Mouse (Mus musculus) small intestine, adult 2 months (tissue): ENCODE data around the gene Ugcg. TPM values are rescaled to one million over a fixed set of nuclear protein-coding genes. Genes with fewer than 3 reads are reported as not detected.

Experiments used
- H3K27ac ChIP-seq: fragments of 200-500 bp; 2 replicates; pipeline ENCODE4 v1.5.1; 2012; ENCODE audit warnings: low read depth, low read length, control low read depth, inconsistent platforms; ENCODE audit not compliant: insufficient read depth
- H3K27me3 ChIP-seq: fragments of 200-500 bp; 2 replicates; pipeline ENCODE4 v1.6.1; 2012; ENCODE audit warnings: mild to moderate bottlenecking, moderate library complexity, low read length, inconsistent platforms; ENCODE audit not compliant: control insufficient read depth, insufficient read depth
- H3K36me3 ChIP-seq: fragments of 200-500 bp; 2 replicates; pipeline ENCODE4 v1.6.1; 2012; ENCODE audit warnings: mild to moderate bottlenecking, low read length, control low read depth, inconsistent platforms; ENCODE audit not compliant: control insufficient read depth, insufficient read depth
- H3K4me1 ChIP-seq: fragments of 200-500 bp; 2 replicates; pipeline ENCODE4 v1.6.1; 2012; ENCODE audit warnings: low read length, inconsistent platforms, mixed read lengths; ENCODE audit not compliant: control insufficient read depth, insufficient read depth, insufficient read length
- H3K4me3 ChIP-seq: fragments of 200-500 bp; 2 replicates; pipeline ENCODE4 v1.5.1; 2012; ENCODE audit warnings: low read depth, mild to moderate bottlenecking, control low read depth, inconsistent platforms, low read length, moderate library complexity
- CTCF ChIP-seq: fragments of 200-500 bp; IDR thresholded peaks from 2 replicates; pipeline ENCODE4 v1.5.1; 2012; ENCODE audit warnings: low read depth, mild to moderate bottlenecking, control low read depth, inconsistent platforms, low read length, moderate library complexity, mixed read lengths; ENCODE audit not compliant: insufficient replicate concordance, insufficient read length; ENCODE audit errors: extremely low read depth
- POLR2A ChIP-seq: fragments of 200-500 bp; IDR thresholded peaks from 2 replicates; pipeline ENCODE4 v1.6.1; 2012; ENCODE audit warnings: low read depth, mild to moderate bottlenecking, control low read depth, inconsistent platforms, low read length, moderate library complexity
- WGBS: fragments of 180-500 bp; shearing (Covaris S2); methylation state at CpG from one replicate; pipeline ENCODE4 v1.1.7; 2018; 5-methylcytosine and 5-hydroxymethylcytosine counted together
- polyA plus RNA-seq: library from polyadenylated mRNA; depleted of rRNA; stranded (reverse); fragments of >200 nt; gene quantifications from 2 replicates; pipeline ENCODE4 v1.2.3, GENCODE M21; 2012; rRNA removed

Gene Ugcg
- polyA plus RNA-seq = 9.6 and 109 TPM in 2 replicates

DNA sequence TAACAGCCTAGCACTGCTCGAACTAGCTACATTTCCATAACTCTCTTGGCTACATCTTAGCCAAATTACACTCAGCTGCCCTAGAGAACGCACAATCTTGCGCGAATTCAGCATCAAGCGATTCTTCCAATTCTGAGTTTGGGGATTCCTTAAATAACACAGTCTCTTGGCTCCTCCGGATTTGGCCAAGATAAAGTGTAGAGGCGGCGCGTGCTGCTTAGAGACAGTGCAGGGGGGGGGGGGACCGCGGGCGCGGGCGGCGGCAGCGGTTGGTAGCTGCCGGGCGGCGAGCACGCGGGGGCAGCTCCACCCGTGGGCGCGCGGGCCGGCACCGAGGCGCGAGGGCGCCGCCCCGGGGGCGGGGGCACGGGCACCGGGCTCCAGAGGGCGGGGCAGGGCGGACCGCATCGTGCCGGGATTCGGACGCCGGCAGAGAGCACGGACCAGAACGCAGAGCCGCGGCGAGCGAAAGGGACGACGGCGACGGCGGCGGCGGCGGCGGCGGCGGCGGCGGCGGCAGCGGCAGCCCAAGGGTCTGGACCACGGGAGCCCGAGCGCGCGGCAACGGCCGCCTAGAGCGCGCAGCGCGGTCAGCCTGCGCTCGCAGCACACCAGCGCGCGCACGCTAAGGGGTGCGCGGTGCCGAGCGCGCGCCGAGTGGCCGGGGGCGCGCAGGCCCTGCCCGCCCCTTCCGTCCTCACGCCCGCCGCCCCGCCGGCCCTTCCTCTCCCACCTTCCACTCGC, at the start of gene Ugcg:
TSS of gene Ugcg (plus strand) at position 456 of the 744 bp plus-strand sequence.
- peak within 1 kb of the TSS; percentile 79 for H3K27ac ChIP-seq
- no peaks in the 10 kb centered on the region for H3K27me3 ChIP-seq
- WGBS = 1% methylated on average over 97 of the region's 99 CpGs
- H3K4me1 ChIP-seq = no peaks in the 10 kb centered on the region; the same call in 1 of the 2 replicates
- TF ChIP-seq CTCF (no peak), POLR2A (peak; percentile 68)
- 0 out of 2 replicates have a peak, but pooled peaks cover 2% of the 10 kb centered on the region for H3K36me3 ChIP-seq
- H3K4me3 ChIP-seq = peak within 1 kb of the TSS; percentile 85

DNA sequence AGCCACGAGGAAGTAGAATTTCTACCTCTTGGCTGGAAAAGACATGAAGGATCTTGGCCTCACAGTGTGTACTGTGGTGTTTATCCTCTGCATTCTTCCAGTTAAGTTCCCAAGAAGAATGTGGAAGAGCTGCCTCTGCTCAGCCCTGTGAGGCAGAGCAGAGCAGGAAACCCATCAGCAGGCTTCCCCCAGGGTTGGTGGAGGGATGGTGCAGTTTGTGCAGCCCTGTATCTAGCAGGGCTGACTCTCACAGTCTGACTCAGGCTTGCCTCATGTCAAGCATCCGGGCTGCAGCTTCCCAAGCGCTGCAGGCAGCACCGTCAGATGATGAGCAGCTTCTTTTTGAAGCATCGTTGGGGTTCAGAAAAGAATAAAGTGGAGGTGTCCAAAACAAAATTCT, 40.0 kb upstream of the Ugcg start:
- H3K27me3 ChIP-seq = no peaks in the 10 kb centered on the region
- TF ChIP-seq CTCF (no peak), POLR2A (no peak)
- H3K4me1 ChIP-seq = no peaks in the 10 kb centered on the region
- no peak overlapping the region for H3K4me3 ChIP-seq
- 68% methylated on average over 5 of the region's 5 CpGs for WGBS
- no peaks in the 10 kb centered on the region for H3K36me3 ChIP-seq
- no peak overlapping the region for H3K27ac ChIP-seq

DNA sequence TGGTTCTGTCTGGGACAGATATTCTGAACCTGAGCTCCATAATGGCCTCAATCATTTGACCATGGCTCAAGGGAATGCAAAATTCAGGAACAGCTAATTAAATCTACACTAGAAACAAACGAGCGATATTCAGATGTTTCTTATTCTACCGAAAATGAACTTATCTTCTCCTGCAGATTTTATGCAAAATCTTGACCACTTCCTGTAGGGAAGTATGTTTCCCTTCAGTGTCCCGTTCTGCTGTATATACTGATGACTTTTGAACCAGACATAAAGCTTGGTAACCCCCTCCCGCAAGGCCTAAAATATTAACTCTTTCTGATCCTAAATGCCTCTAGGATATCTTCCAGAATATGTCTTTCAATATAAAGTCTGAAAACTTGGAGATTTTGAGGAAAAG, 38.1 kb upstream of the Ugcg start:
- WGBS = 65% methylated on average over 5 of the region's 5 CpGs
- Histone ChIP-seq H3K36me3 (no peaks in the 10 kb centered on the region), H3K27ac (no peak overlapping the region), H3K4me1 (no peaks in the 10 kb centered on the region), H3K4me3 (no peak overlapping the region), H3K27me3 (no peaks in the 10 kb centered on the region)
- TF ChIP-seq POLR2A = no peak
- no peak for TF ChIP-seq CTCF

DNA sequence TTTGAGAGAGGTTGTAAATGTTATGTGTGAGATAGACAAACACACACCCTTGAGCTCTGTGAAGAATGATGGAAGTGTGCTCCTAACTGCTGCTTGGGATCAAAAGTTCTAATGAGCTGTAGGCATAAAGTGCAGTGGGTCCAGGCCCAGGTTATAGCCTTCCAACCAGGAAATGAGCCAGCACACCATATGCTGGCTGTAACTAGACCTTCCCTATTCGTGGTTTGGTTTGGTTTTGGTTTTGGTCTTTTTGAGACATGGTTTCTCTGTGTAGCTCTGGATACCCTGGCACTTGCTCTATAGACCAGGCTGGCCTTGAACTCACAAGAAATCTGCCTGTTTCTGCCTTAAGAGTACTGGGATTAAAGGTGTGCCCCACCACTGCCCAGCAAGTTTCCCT, 37.1 kb upstream of the Ugcg start:
- Histone ChIP-seq H3K4me3 (no peak overlapping the region), H3K4me1 (no peaks in the 10 kb centered on the region; the same call in 1 of the 2 replicates), H3K27ac (no peak overlapping the region), H3K27me3 (no peaks in the 10 kb centered on the region), H3K36me3 (no peaks in the 10 kb centered on the region)
- TF ChIP-seq CTCF (no peak), POLR2A (no peak)
- WGBS = 11% methylated on average over 1 of the region's 1 CpGs

DNA sequence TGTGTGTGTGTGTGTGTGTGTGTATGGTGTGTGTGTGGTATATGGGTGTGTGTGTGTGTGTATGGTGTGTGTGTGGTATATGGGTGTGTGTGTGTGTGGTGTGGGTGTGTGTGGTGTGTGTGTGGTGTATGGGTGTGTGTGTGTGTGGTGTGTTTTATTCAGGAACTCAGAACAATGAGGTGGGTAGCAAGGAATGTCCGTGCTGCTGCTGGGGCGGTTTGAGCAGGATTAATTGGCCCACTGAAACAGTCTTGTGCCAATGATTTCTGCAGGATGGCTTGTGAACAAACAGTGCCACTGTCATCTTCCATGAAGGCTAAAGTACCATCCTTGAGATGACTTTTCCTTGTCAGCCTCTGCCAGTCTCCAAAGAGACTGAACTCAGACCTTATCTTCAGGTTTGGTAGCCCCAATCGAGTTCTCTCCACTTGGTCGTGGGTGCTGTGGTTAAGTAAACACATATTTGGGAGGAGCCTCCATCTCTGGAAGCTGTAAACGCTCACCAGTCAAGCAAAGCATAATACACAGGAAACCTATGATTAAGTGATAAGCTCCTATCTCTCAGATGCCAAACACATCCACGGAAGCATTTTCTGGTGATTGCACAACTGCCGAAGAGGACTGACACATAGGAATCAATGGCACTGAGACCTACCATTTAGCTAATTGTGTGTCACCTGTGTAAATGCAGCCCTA, 32.0 kb upstream of the Ugcg start:
- Histone ChIP-seq H3K36me3 (no peaks in the 10 kb centered on the region), H3K4me1 (peaks cover 2% of the 10 kb centered on the region; the same call in 1 of the 2 replicates), H3K27me3 (no peaks in the 10 kb centered on the region), H3K4me3 (no peak overlapping the region), H3K27ac (no peak overlapping the region)
- TF ChIP-seq CTCF (no peak), POLR2A (no peak)
- 12% methylated on average over 7 of the region's 7 CpGs for WGBS

DNA sequence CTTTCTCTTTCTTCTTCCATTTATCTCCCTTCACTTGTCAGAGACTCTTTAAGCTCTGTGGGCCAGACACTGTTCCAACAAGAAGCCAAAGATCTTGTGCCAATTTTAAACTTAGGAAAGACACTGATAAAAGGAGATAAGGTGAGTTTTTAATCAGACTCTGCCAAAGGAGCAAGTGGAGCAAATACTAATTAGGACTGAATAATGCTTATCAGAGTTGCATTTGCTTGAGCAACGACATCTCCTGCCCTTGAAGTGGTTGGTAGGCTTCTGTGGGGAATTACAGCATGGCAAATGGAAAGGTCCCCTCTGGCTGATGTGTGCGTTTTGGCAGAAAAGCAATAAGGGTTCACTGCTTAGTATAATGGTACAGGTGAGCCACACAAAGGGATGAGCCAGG, 31.4 kb upstream of the Ugcg start:
- Histone ChIP-seq H3K27ac (no peak overlapping the region), H3K4me3 (no peak overlapping the region), H3K4me1 (peaks cover 2% of the 10 kb centered on the region; the same call in 1 of the 2 replicates), H3K36me3 (no peaks in the 10 kb centered on the region), H3K27me3 (no peaks in the 10 kb centered on the region)
- TF ChIP-seq POLR2A (no peak), CTCF (no peak)
- 34% methylated on average over 2 of the region's 2 CpGs for WGBS

DNA sequence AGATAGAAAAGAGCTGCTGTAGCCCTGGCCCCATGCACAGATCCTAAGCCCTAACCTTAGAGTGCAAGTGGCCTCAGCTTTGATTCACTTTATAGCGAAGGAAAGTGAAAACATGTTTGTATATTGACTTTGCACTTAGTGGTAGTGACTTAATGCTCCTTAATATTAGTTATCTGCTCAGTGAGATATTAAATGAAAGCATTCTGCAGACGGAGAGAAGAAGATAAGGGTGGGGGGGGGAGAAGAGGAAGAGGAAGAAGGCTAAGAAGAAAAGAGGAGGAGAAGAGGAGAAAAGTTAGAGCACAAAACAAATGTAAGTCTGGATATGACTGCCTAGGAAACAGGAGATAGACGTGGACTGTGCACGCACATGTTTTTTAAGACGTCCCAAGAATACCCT, 28.8 kb upstream of the Ugcg start:
- WGBS = 80% methylated on average over 5 of the region's 5 CpGs
- no peaks in the 10 kb centered on the region for H3K27me3 ChIP-seq
- H3K36me3 ChIP-seq = no peaks in the 10 kb centered on the region
- no peak overlapping the region for H3K27ac ChIP-seq
- no peak for TF ChIP-seq CTCF
- TF ChIP-seq POLR2A = no peak
- H3K4me3 ChIP-seq = no peak overlapping the region
- H3K4me1 ChIP-seq = peaks cover 2% of the 10 kb centered on the region; the same call in 1 of the 2 replicates
